Mouse (Mus musculus) fat pad, adult 2 months (tissue): ENCODE measurements around the gene Bsnd.

ENCODE experiments used
- DNase-seq: peaks from one replicate; pipeline ENCODE4 v3.0.0-alpha.2; 2011; ENCODE audit warnings: low read depth, low spot score; ENCODE audit errors: extremely low read depth

Gene Bsnd

DNA sequence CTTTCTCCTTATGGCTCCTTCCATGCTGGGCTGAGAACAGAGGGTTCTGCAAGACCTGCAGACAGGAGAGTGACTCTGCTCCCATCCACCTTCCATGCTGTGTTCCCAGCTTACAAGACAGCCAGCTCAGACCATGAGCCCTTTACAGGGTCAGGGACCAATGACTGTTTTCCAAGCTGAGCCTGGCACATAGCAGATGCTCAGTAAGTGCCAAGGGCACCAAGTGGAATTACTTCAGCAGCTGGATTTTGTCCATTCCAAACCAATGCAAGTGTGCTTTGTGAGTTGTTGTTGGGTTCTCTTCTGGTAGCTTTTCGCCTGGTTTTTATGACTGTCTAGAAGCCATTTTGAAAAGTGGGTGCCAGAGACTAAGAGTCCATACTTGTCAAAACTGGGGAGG is 8.3 kb downstream of the Bsnd start:
- DNase-seq, result no peak

- no peak for DNase-seq
These were observed 8.8 kb downstream of the Bsnd start for GRCm38 (mm10) chr4:106483215-106483727.

DNA sequence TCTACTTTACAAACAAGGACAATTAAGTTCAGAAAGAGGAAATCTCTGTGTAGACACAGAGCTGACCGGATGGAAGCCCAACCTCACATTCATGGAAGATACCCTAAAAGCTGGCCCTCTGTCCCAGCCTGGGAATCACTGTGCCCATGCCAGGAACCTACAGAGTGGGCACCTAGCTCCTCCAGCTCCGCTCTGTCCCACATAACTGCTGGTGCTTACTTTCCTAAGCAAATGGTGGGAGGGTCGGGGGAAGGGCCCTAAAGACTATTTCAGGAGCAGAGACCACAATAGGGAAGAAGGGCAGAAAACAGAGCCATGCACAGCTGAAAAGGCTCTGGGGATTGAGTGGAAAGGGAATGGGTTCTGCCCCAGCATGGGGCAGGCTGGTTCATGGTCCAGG is 11.5 kb downstream of the Bsnd start:
- DNase-seq, result no peak

DNA sequence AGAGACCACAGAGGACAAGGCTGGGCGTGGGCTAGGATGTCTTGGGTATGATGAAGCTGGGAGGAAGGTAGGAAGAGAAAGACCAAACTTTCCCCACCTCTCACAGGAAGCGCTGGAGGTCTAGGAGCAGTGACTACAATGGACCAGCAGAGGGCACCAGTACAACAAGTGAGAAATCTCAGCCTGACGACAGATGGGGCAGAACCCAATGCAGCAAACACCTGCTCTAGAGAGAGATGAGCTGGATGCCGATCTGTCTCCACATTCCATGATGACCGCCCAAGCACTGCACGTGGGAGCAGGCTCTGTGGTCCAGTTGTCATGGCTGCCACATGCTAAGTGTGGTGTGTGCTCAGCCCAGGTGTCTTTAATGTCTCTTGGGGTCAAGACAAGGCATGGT is 17.8 kb downstream of the Bsnd start:
- DNase-seq, result no peak

DNA sequence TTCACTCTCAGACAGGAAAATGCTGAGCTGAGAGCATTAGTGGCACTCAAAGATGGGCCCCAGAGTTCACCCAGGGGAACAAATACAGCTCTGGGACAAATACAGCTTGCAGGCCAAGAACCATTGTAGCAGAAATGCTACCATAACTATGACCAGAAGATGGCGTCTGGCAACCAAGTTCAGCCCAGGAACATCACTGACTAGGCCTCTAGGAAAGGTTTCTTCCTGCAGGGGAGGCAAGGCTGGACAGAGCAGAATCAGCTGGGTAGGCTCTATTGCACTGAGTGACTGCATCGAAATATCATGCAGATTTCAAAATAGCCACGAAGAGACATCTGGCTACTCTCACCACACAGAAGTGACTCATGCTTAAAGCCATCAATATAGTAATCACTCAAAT is 19.7 kb downstream of the Bsnd start:
- DNase-seq, result peak; percentile 18

DNA sequence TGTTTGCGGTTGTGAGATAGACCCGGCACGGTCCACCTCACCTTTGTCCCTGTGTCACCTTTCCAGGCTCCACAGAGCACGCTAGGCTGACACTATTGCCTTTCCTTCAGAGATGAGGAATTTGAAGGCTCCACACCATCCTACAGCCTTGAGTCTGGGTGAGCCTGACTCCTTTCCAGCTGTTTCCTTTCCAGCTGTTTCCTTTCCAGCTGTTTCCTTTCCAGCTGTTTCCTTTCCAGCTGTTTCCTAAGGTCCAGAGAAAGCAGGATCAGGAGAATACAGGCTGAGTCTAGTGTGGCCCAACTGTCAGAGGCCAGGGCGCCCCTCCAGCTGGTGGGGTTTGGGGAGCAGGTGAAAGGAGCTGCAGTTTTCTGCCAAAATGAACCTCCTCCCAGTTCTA is 21.2 kb downstream of the Bsnd start:
- DNase-seq, result no peak

GRCm38 (mm10) chr4:106467420-106468110 is 24.5 kb downstream of the Bsnd start:
- DNase-seq, result no peak

GRCm38 (mm10) chr4:106463174-106463801 is 28.8 kb downstream of the Bsnd start:
- no peak for DNase-seq

DNA sequence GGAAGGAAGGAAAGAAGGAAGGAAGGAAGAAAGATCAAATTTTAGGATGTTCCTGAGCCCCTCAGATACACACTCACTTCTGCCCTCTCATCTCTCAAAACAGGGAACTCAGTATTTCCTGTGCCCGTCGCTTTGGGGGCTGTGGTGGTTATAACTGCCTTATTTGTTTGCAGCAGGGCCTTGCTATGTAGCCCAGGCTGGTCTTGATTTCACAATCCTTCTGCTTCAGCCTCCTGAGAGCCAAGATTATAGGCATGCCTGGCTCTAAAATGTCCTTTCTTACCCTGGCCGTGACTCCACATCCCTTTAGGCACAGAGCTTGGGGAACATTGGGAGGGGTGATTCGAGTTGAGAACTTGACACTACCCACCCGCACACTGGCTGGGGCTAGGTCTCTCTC is 29.6 kb downstream of the Bsnd start:
- DNase-seq, result no peak

DNA sequence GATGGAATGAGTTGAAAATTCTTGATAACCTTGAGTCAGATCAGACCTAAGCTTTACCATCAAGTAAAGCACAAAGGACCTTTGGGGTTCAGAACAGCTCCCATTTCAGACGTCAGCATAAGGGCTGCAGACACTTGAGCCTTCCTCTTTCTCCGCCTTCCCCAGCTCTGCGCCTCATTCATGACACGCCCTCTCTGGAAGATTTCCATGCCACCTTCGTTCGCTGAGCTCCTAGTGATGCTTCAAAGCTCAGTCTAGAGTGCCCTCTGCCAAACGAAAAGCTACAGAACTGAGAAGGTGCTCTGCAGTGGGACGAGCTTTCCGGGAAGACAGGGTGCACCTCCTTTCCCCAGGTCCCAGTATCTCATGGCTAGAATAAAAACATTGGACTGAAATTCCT is 30.1 kb downstream of the Bsnd start:
- no peak for DNase-seq

GRCm38 (mm10) chr4:106454541-106454940 is 37.5 kb downstream of the Bsnd start:
- no peak for DNase-seq

GRCm38 (mm10) chr4:106453516-106453915 is 38.6 kb downstream of the Bsnd start:
- no peak for DNase-seq

- no peak for DNase-seq
These were observed 39.0 kb downstream of the Bsnd start for GRCm38 (mm10) chr4:106453108-106453507.

DNA sequence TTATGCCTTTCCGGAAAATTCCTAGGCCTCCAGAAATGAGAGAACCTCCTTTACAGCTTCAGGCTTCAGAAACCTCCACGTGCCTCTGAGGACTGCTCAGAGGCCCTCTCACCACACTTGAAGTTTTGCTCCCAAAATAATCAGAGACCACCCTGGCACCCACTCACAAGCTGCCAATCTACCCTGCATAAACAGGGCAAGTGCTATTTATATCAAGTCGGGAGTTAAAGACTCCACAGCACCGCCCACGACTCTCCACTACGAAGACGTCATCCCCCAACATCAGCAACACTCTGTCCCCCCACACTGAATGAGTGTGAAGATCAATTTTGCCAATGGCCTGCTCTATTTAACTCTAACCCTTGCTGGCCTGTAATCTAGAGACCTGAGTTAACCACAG is 39.7 kb downstream of the Bsnd start:
- DNase-seq, result no peak

DNA sequence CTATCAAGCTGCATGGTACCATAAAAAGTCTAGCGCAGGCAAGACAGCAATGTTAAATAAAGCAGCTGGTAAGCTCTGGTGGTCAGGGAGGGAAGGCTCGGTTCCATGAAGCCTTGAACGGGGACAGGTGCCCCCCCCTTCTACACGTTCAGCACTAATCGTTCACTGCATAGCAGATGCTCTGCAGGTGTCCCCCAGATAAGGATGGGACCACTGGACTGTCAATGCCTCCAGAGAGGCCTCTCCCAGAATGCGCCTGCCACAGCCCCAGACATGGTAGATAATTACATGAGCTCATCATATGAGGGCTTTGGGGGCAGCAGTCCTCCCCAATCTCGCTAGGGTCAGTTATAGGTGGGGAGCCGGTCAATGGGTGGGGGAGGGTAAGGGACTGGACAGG is 42.8 kb downstream of the Bsnd start:
- no peak for DNase-seq

GRCm38 (mm10) chr4:106443182-106443581 is 48.9 kb downstream of the Bsnd start:
- no peak for DNase-seq

DNA sequence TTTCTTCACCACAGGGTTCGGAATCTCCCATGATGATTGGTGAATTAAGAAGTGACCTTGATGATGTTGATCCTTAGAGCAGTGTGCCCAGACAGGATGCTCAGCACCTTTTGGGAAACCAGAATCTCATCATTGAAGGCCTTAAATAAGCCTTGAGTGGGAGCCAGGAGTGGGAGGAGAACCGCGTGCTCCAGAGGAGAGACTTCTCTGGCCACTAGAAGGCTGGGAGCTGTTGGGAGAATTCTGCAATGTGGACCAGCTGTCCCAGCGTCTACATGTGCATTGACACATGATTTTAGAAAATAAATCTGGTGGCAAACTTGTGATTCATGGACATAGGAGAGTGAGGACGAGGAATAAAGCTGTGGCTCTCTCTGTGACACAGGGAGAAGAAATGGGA is 53.3 kb downstream of the Bsnd start:
- no peak for DNase-seq

DNA sequence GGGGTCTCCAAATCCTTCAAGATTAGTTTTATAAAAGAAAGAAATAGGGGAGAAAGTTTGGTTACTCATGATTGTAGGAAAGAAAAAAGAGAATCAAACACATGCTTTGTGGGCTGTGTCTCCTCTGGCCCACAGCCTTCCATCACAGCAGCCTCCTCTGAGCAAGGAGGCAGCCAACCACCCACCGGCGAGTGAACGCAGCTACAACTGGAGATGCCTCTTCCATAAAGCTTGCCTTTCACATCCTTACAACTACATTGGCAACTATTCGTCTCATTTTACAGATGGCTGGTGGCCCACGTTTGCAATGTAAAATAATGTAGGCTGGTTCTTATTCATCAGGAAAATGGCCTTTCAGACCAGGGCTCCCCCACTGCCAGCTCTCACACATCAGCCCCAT is 54.9 kb downstream of the Bsnd start:
- DNase-seq, result no peak

- DNase-seq, result no peak
These were observed 55.6 kb downstream of the Bsnd start for GRCm38 (mm10) chr4:106436475-106436874.

- no peak for DNase-seq
These were observed 56.7 kb downstream of the Bsnd start for GRCm38 (mm10) chr4:106435426-106435825.
